Mouse (Mus musculus) heart, adult 2 months (tissue): Measurements from ENCODE around the gene Ppp1r18. TPM values are rescaled to one million over a fixed set of nuclear protein-coding genes. Genes with fewer than 3 reads are reported as not detected.

ENCODE experiments used
- DNase-seq, 2 experiments: peaks; one replicate each; pipeline ENCODE4 v3.0.0; 2021
- H3K27ac ChIP-seq: fragments of 200-600 bp; 2 replicates; pipeline ENCODE4 v1.8.1; 2022
- H3K27me3 ChIP-seq: fragments of 200-500 bp; 2 replicates; pipeline ENCODE4 v1.6.1; 2012; ENCODE audit warnings: mild to moderate bottlenecking, low read length, inconsistent platforms, mixed read lengths; ENCODE audit not compliant: control insufficient read depth, insufficient read depth
- H3K36me3 ChIP-seq: fragments of 200-500 bp; 2 replicates; pipeline ENCODE4 v1.6.1; 2012; ENCODE audit warnings: low read length, inconsistent platforms; ENCODE audit not compliant: control insufficient read depth, insufficient read depth
- H3K4me1 ChIP-seq: fragments of 200-500 bp; 2 replicates; pipeline ENCODE4 v1.6.1; 2011; ENCODE audit warnings: low read length; ENCODE audit not compliant: control insufficient read depth, insufficient read depth
- H3K4me3 ChIP-seq: fragments of 200-600 bp; 2 replicates; pipeline ENCODE4 v1.8.1; 2022
- H3K79me2 ChIP-seq: fragments of 200-500 bp; replicated peaks from 2 replicates; pipeline ENCODE4 v1.6.1; 2012; ENCODE audit warnings: mild to moderate bottlenecking, inconsistent platforms, low read length, moderate library complexity, mixed read lengths; ENCODE audit not compliant: control insufficient read depth, insufficient read depth
- H3K9ac ChIP-seq: fragments of 200-500 bp; 2 replicates; pipeline ENCODE4 v1.6.1; 2012; ENCODE audit warnings: low read depth, mild to moderate bottlenecking, control low read depth, inconsistent platforms, low read length, mixed read lengths
- CTCF ChIP-seq: fragments of 200-600 bp; IDR thresholded peaks from 2 replicates; pipeline ENCODE4 v1.8.1; 2022; ENCODE audit warnings: antibody characterized with exemption, mild to moderate bottlenecking, moderate library complexity
- EP300 ChIP-seq: fragments of 200-500 bp; IDR thresholded peaks from 2 replicates; pipeline ENCODE4 v1.6.1; 2011; ENCODE audit warnings: low read depth, low read length, control low read depth; ENCODE audit not compliant: insufficient read depth
- POLR2A ChIP-seq: fragments of 200-500 bp; IDR thresholded peaks from 2 replicates; pipeline ENCODE4 v1.6.1; 2011; ENCODE audit warnings: mild to moderate bottlenecking, low read depth, low read length, control low read depth; ENCODE audit not compliant: insufficient read depth
- WGBS: fragments of 180-500 bp; shearing (Covaris S2); methylation state at CpG from one replicate; pipeline ENCODE4 v1.1.7; 2018; 5-methylcytosine and 5-hydroxymethylcytosine counted together
- intact Hi-C: fragments of 180-260 bp; cut with DNase I; formaldehyde crosslinking; loops from one replicate; pipeline ENCODE4 v1.15.1; 2025
- polyA plus RNA-seq: library from polyadenylated mRNA; depleted of rRNA; stranded (reverse); fragments of >200 nt; gene quantifications from 2 replicates; pipeline ENCODE4 v1.2.3, GENCODE M21; 2012
- total RNA-seq, 2 experiments: library from RNA; stranded (reverse); gene quantifications; 2 replicates each; pipeline ENCODE4 v1.2.3; 2021

Gene Ppp1r18
- total and polyA plus RNA-seq, 3 experiments: 12.8 to 21.3 (median 18.6) TPM

DNA sequence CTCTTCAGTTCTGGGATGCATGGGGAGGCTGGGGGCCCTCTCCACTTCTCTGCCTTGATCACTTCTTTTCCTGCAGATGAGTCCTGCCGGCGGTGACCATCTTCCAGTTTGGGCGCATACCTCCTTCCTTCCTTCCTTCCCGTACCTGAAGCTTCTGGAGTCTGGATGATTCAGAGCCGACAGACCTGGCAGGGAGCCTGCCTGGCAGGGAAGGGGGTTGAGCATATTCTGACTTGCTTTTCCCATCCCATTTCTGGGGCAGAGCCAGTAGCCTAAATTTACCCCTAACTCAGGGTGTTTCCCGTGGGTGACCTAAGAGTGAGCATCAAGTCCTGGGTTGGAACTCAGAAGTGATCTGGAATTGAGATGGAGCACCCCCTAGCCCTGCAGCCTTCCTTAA is 9.3 kb downstream of the Ppp1r18 start:
- H3K27ac ChIP-seq: no peak overlapping the region
- TF ChIP-seq CTCF (no peak), EP300 (no peak), POLR2A (no peak)
- peaks cover 10% of the 10 kb centered on the region for H3K4me1 ChIP-seq
- no peak overlapping the region for H3K4me3 ChIP-seq
- no peaks in the 10 kb centered on the region for H3K79me2 ChIP-seq
- no peak for DNase-seq
- no peaks in the 10 kb centered on the region for H3K27me3 ChIP-seq
- no peak overlapping the region for H3K9ac ChIP-seq
- intact Hi-C loops: no loop called here
- WGBS: 48% methylated on average over 6 of the region's 6 CpGs
- H3K36me3 ChIP-seq: peaks cover 9% of the 10 kb centered on the region; the same call in 1 of the 2 replicates

DNA sequence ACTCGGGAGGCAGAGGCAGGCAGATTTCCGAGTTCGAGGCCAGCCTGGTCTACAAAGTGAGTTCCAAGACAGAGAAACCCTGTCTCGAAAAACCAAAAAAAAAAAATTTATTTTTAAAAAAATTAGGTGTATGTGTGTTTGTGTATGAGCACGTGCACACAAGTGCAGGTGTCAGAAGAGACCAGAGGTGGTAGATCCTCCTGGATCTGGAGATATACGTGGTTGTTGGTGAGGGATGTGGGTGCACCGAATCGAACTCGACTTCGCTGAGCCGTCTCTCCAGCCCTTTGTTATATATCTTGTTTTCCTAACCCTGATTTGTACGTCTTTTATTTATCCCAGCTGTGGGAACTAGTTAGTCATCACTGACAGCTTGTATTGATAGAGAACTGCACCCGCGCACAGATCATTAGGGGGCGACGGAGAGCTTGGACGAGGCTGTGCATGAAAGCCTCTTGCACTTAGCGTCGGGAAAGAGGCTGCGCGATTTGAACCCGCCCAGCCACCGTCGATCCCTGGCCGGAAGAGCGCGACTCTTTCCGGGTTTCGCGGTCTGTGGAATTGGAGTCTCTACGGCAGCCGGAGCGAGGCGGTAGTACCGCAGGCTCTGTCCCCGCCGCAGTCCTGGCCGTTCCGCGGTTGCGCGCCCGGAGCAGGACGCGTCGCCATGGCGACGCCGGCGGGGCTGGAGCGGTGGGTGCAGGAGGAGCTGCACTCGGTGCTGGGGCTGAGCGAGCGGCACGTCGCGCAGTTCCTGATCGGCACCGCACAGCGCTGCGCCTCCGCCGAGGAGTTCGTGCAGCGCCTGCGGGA is 14.1 kb downstream of the Ppp1r18 start, which contains the start of gene Dhx16:
Gene Dhx16 (plus strand): TSS at position 575 of the 813 bp plus-strand sequence.
- 5% methylated on average over 66 of the region's 66 CpGs for WGBS
- H3K4me1 ChIP-seq: peaks cover 3% of the 10 kb centered on the region
- H3K4me3 ChIP-seq: peak within 1 kb of the TSS; percentile 88
- DNase-seq: peak; percentile 96 to 97
- H3K27me3 ChIP-seq: no peaks in the 10 kb centered on the region
- H3K36me3 ChIP-seq: 0 out of 2 replicates have a peak, but pooled peaks cover 2% of the 10 kb centered on the region
- peak within 1 kb of the TSS; percentile 77 for H3K9ac ChIP-seq
- H3K27ac ChIP-seq: peak within 1 kb of the TSS; percentile 69
- intact Hi-C loops: loop anchor here (1.0 kb wide), 1 partner anchor 18 kb away; the partner anchor contains the start of gene 2310061I04Rik
- H3K79me2 ChIP-seq: no peaks in the 10 kb centered on the region
- TF ChIP-seq POLR2A (peak; percentile 73), CTCF (peak; percentile 92), EP300 (peak; percentile 92)

DNA sequence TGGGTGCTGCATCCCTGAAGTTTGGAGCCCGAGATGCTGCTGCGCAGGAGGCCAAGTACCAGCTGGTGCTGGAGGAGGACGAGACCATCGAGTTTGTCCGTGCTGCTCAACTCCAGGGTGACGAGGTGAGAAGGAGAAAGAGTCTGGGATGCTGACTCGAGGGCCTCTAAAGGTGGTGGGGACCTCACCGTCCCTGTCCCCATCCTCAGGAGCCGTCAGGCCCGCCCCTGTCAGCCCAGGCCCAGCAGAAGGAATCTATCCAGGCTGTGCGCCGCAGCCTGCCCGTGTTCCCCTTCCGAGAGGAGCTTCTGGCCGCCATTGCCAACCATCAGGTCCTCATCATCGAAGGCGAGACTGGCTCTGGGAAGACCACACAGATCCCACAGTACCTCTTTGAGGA is 17.5 kb downstream of the Ppp1r18 start:
- Histone ChIP-seq H3K79me2 (no peaks in the 10 kb centered on the region), H3K4me1 (peaks cover 3% of the 10 kb centered on the region), H3K9ac (no peak overlapping the region), H3K27me3 (no peaks in the 10 kb centered on the region), H3K4me3 (no peak overlapping the region), H3K36me3 (no peaks in the 10 kb centered on the region), H3K27ac (no peak overlapping the region)
- 87% methylated on average over 17 of the region's 17 CpGs for WGBS
- no peak for DNase-seq
- intact Hi-C loops: no loop called here
- TF ChIP-seq CTCF (no peak), POLR2A (no peak), EP300 (no peak)

DNA sequence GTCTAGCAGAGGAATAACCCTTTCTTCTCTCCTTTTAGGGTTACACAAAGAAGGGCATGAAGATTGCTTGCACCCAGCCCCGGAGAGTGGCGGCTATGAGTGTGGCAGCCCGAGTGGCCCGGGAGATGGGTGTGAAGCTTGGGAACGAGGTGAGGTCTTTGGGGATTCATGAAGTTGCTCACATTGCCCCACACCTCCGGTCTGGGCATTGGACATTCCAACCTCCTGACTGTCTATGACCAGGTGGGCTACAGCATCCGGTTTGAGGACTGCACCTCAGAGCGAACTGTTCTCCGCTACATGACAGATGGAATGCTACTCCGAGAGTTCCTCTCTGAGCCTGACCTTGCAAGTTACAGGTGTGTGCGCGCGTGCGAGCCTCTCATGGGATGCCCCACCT is 18.4 kb downstream of the Ppp1r18 start:
- Histone ChIP-seq H3K4me3 (no peak overlapping the region), H3K4me1 (peaks cover 3% of the 10 kb centered on the region), H3K27ac (no peak overlapping the region), H3K79me2 (no peaks in the 10 kb centered on the region), H3K9ac (no peak overlapping the region), H3K36me3 (no peaks in the 10 kb centered on the region), H3K27me3 (no peaks in the 10 kb centered on the region)
- intact Hi-C loops: no loop called here
- no peak for DNase-seq
- WGBS: 96% methylated on average over 14 of the region's 14 CpGs
- TF ChIP-seq CTCF (no peak), POLR2A (no peak), EP300 (no peak)

DNA sequence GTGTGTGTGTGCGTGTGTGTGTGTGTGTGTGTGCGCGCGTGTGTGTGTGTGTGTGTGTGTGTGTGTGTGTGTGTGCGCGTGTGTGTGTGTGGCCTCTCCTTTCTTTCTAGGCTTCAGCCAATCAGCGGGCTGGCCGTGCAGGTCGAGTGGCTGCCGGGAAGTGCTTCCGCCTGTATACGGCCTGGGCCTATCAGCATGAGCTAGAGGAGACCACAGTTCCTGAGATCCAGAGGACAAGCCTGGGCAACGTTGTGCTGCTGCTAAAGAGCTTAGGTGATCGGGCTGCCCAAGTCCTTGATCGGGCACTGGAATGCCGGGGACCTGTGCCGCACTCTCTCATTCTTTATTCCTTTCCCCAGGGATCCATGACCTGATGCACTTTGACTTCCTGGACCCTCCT is 22.3 kb downstream of the Ppp1r18 start:
- Histone ChIP-seq H3K79me2 (no peaks in the 10 kb centered on the region), H3K27me3 (no peaks in the 10 kb centered on the region), H3K4me1 (no peaks in the 10 kb centered on the region), H3K4me3 (no peak overlapping the region), H3K9ac (no peak overlapping the region), H3K36me3 (no peaks in the 10 kb centered on the region), H3K27ac (no peak overlapping the region)
- DNase-seq: no peak
- TF ChIP-seq CTCF: no peak
- TF ChIP-seq EP300: no peak
- no peak for TF ChIP-seq POLR2A
- intact Hi-C loops: no loop called here
- 86% methylated on average over 14 of the region's 17 CpGs for WGBS
